Mouse (Mus musculus): ENCODE results near the gene Fam168a. TPM values are rescaled to one million over a fixed set of nuclear protein-coding genes. Genes with fewer than 3 reads are reported as not detected.

Fam168a gene
- polyA plus RNA-seq, 1 experiment from 2014 or later, result 32.6 TPM

DNA sequence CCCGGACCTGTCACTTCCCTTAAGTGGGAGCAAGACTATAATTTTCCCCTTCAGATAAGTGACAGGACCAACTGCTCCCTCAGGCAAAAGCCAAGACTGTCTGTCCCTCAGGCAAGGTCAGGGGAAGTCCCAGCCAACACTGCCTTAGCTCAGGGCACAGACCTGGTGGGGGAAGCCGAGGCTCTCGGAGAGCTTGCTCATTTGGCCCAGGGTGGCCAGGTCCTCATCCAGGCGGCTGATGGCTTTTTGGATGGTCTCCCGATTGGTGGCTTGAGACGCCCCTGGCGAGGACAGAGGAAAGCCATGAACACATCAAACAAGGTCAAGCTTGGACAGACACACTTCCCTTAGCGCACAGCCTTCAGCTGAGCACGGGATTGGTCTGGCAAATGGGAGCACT lies 175.1 kb downstream of the Fam168a start:
- 86% methylated on average over 9 of the region's 9 CpGs for WGBS
- no peaks in the 10 kb centered on the region for H3K27me3 ChIP-seq (ENCODE audit: control insufficient read depth, insufficient read depth, low read length)

DNA sequence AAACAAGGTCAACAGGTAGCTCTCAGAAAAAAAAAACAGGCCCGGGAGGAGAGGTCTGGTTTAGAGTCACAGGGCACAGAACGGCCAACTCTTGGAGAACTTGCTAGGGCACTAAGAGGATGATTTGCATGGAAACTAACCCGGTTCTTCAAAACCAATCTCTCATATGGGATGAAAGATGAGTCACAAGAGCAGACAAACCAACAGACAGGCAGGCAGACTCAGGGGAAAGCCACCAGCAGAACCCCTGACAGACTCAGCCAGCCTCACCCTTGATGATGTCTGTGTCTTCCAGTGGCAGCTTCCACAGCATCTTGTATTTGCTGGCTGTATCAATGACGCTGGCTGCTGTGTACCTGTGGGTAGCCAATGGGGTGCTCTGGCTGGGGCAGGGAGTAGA lies 175.5 kb downstream of the Fam168a start:
- H3K36me3 ChIP-seq (replicated peaks; ENCODE audit: control insufficient read depth, insufficient read depth, low read depth, low read length), result peaks cover 27% of the 10 kb centered on the region
- H3K4me3 ChIP-seq (ENCODE audit: low read depth, low read length), result no peak overlapping the region
- 89% methylated on average over 4 of the region's 4 CpGs for WGBS
- H3K27me3 ChIP-seq (ENCODE audit: control insufficient read depth, insufficient read depth, low read length), result no peaks in the 10 kb centered on the region
- DNase-seq (ENCODE audit: low spot score) (no peak), ATAC-seq (replicated peaks; ENCODE audit: insufficient number of reproducible peaks, low FRiP score, low TSS enrichment, low read depth) (no peak)
- H3K9ac ChIP-seq (replicated peaks; ENCODE audit: low read length), result no peak overlapping the region
- no peak overlapping the region for H3K27ac ChIP-seq (replicated peaks; ENCODE audit: low read depth, low read length)
- H3K9me3 ChIP-seq (replicated peaks; ENCODE audit: control insufficient read depth, low read length), result no peaks in the 10 kb centered on the region
- H3K4me1 ChIP-seq (ENCODE audit: control insufficient read depth, insufficient read depth, low read length), result no peaks in the 10 kb centered on the region; the same call in 1 of the 2 replicates
- H3K4me2 ChIP-seq (ENCODE audit: low read depth, low read length), result no peak overlapping the region

More for the DNA sequence above, 175.1 kb downstream of the Fam168a start:
- H3K9me3 ChIP-seq (replicated peaks; ENCODE audit: control insufficient read depth, low read length), result no peaks in the 10 kb centered on the region
- H3K4me1 ChIP-seq (ENCODE audit: control insufficient read depth, insufficient read depth, low read length), result no peaks in the 10 kb centered on the region; the same call in 1 of the 2 replicates
- no peak overlapping the region for H3K4me2 ChIP-seq (ENCODE audit: low read depth, low read length)
- ATAC-seq (replicated peaks; ENCODE audit: insufficient number of reproducible peaks, low FRiP score, low TSS enrichment, low read depth) (no peak), DNase-seq (ENCODE audit: low spot score) (no peak)
- H3K36me3 ChIP-seq (replicated peaks; ENCODE audit: control insufficient read depth, insufficient read depth, low read depth, low read length), result peaks cover 27% of the 10 kb centered on the region
- no peak overlapping the region for H3K4me3 ChIP-seq (ENCODE audit: low read depth, low read length)
- H3K27ac ChIP-seq (replicated peaks; ENCODE audit: low read depth, low read length), result no peak overlapping the region
- H3K9ac ChIP-seq (replicated peaks; ENCODE audit: low read length), result no peak overlapping the region

DNA sequence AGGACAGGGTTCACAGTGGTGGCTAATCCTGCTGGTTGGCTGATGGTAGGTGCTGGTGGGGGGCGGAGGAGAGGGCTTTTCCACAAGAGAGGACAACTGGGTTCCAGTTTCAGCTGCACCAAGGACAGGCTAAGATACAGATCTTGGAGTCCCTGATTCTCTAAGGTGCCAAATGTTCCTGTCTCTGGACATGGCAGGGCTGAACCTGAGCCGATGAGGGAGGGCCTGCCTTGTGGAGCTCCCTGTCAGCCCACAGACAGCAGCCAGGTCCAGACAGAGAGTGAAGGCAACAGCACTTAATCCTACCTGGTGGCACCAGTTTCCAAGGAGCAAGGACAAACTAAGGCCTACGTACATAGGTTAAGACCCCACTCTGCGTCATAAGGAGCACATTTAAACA lies 178.0 kb downstream of the Fam168a start:
- H3K27me3 ChIP-seq (ENCODE audit: control insufficient read depth, insufficient read depth, low read length), result no peaks in the 10 kb centered on the region
- ATAC-seq (replicated peaks; ENCODE audit: insufficient number of reproducible peaks, low FRiP score, low TSS enrichment, low read depth) (no peak), DNase-seq (ENCODE audit: low spot score) (no peak)
- H3K4me1 ChIP-seq (ENCODE audit: control insufficient read depth, insufficient read depth, low read length), result no peaks in the 10 kb centered on the region; the same call in 1 of the 2 replicates
- H3K27ac ChIP-seq (replicated peaks; ENCODE audit: low read depth, low read length), result no peak overlapping the region
- no peak overlapping the region for H3K4me2 ChIP-seq (ENCODE audit: low read depth, low read length)
- no peak overlapping the region for H3K4me3 ChIP-seq (ENCODE audit: low read depth, low read length)
- H3K9me3 ChIP-seq (replicated peaks; ENCODE audit: control insufficient read depth, low read length), result no peaks in the 10 kb centered on the region
- no peak overlapping the region for H3K9ac ChIP-seq (replicated peaks; ENCODE audit: low read length)
- 98% methylated on average over 4 of the region's 4 CpGs for WGBS
- H3K36me3 ChIP-seq (replicated peaks; ENCODE audit: control insufficient read depth, insufficient read depth, low read depth, low read length), result peaks cover 22% of the 10 kb centered on the region

DNA sequence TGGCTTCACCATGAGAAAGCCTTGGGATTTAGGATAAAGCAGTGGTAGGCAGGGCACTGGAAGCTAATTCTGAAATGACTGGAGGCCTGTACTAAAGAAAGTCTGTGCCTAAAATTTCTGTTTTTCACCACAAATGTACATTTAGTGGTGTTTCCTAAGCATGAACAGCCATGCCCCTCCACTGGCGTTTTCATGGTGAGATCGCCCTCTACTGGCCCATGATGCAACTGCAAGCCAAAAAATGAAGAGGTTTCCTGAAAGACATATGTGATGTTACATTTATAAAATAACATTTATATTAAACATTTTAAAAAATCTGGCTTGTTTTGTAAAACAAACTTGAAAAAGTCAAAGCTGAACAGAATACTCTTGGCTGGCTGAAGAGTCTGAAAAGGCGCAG lies 180.1 kb downstream of the Fam168a start:
- peak; percentile 66 for DNase-seq (ENCODE audit: low spot score)
- no peak overlapping the region for H3K4me3 ChIP-seq (ENCODE audit: low read depth, low read length)
- no peaks in the 10 kb centered on the region for H3K27me3 ChIP-seq (ENCODE audit: control insufficient read depth, insufficient read depth, low read length)
- 33% methylated on average over 3 of the region's 3 CpGs for WGBS
- no peak overlapping the region for H3K27ac ChIP-seq (replicated peaks; ENCODE audit: low read depth, low read length)
- H3K9ac ChIP-seq (replicated peaks; ENCODE audit: low read length), result no peak overlapping the region
- no peaks in the 10 kb centered on the region for H3K4me1 ChIP-seq (ENCODE audit: control insufficient read depth, insufficient read depth, low read length)
- H3K9me3 ChIP-seq (replicated peaks; ENCODE audit: control insufficient read depth, low read length), result no peaks in the 10 kb centered on the region
- no peak overlapping the region for H3K4me2 ChIP-seq (ENCODE audit: low read depth, low read length)
- H3K36me3 ChIP-seq (replicated peaks; ENCODE audit: control insufficient read depth, insufficient read depth, low read depth, low read length), result peaks cover 16% of the 10 kb centered on the region
- no peak for ATAC-seq (replicated peaks; ENCODE audit: insufficient number of reproducible peaks, low FRiP score, low TSS enrichment, low read depth)

Small RNA genes within 50 kb of the gene (microRNA-seq; reads per million reads assigned to microRNA genes)
- gene Mir3102 (ENCODE audit: borderline number of aligned reads), result 252 reads per million, percentile 55 among the genes with 10 or more reads in this experiment

Other genes with a start within 250 kb of the Fam168a start
- gene Ucp3, start 233.6 kb upstream of the Fam168a start, polyA plus RNA-seq (2014; fragmentation: Nextera tagmentation; extraction: Ambion mirVana), result not detected in 2 replicates
- 98.4 and 108 TPM in 2 replicates for gene Ucp2, start 213.3 kb upstream of the Fam168a start, polyA plus RNA-seq (2014; fragmentation: Nextera tagmentation; extraction: Ambion mirVana)
- gene Dnajb13, start 191.7 kb upstream of the Fam168a start, polyA plus RNA-seq (2014; fragmentation: Nextera tagmentation; extraction: Ambion mirVana), result 0.07 and 0.60 TPM in 2 replicates
- gene Coa4, start 169.6 kb upstream of the Fam168a start, polyA plus RNA-seq (2014; fragmentation: Nextera tagmentation; extraction: Ambion mirVana), result 15.5 and 19.5 TPM in 2 replicates
- 156 and 171 TPM in 2 replicates for gene Rab6a, start 99.2 kb upstream of the Fam168a start, polyA plus RNA-seq (2014; fragmentation: Nextera tagmentation; extraction: Ambion mirVana)
- gene Mrpl48, start 98.3 kb upstream of the Fam168a start, polyA plus RNA-seq (2014; fragmentation: Nextera tagmentation; extraction: Ambion mirVana), result 66.7 and 67.1 TPM in 2 replicates
- gene Plekhb1, start 44.2 kb upstream of the Fam168a start, polyA plus RNA-seq (2014; fragmentation: Nextera tagmentation; extraction: Ambion mirVana), result 4.1 and 5.5 TPM in 2 replicates
- 1.8 and 2.3 TPM in 2 replicates for gene Relt, start 156.8 kb downstream of the Fam168a start, polyA plus RNA-seq (2014; fragmentation: Nextera tagmentation; extraction: Ambion mirVana)
- gene Arhgef17, start 225.5 kb downstream of the Fam168a start, polyA plus RNA-seq (2014; fragmentation: Nextera tagmentation; extraction: Ambion mirVana), result 8.1 and 10.0 TPM in 2 replicates